Mouse (Mus musculus) stomach, embryonic 15.5 days (tissue): ENCODE results near the gene Plekha1. TPM values are rescaled to one million over a fixed set of nuclear protein-coding genes. Genes with fewer than 3 reads are reported as not detected.

Source experiments
- ATAC-seq: fragments of 200-750 bp; cut with Nextera tagmentation; 2 replicates; pipeline ENCODE4 v1.8.0; 2017; ENCODE audit warnings: low read depth, moderate number of reproducible peaks, moderate TSS enrichment; ENCODE audit not compliant: insufficient read depth, low FRiP score
- H3K27ac ChIP-seq: fragments of 300-500 bp; sonication (generic); 2 replicates; pipeline ENCODE4 v1.5.1; 2015; ENCODE audit warnings: mild to moderate bottlenecking, inconsistent platforms
- H3K27me3 ChIP-seq: fragments of 300-500 bp; sonication (generic); replicated peaks from 2 replicates; pipeline ENCODE4 v1.6.1; 2015; ENCODE audit warnings: inconsistent platforms
- H3K36me3 ChIP-seq: fragments of 300-500 bp; sonication (generic); 2 replicates; pipeline ENCODE4 v1.6.1; 2015; ENCODE audit warnings: inconsistent platforms
- H3K4me1 ChIP-seq: fragments of 300-500 bp; sonication (generic); 2 replicates; pipeline ENCODE4 v1.6.1; 2015; ENCODE audit warnings: inconsistent platforms
- H3K4me2 ChIP-seq: fragments of 300-500 bp; sonication (generic); 2 replicates; pipeline ENCODE4 v1.6.1; 2015; ENCODE audit warnings: mild to moderate bottlenecking, inconsistent platforms
- H3K4me3 ChIP-seq: fragments of 300-500 bp; sonication (generic); replicated peaks from 2 replicates; pipeline ENCODE4 v1.5.1; 2015; ENCODE audit warnings: inconsistent platforms
- H3K9ac ChIP-seq: fragments of 300-500 bp; sonication (generic); 2 replicates; pipeline ENCODE4 v1.6.1; 2015; ENCODE audit warnings: inconsistent platforms
- H3K9me3 ChIP-seq: fragments of 300-500 bp; sonication (generic); 2 replicates; pipeline ENCODE4 v1.6.1; 2016; ENCODE audit warnings: inconsistent platforms
- WGBS: fragments of 180-500 bp; shearing (Covaris S2); methylation state at CpG from one replicate; pipeline ENCODE4 v1.1.7; 2015; 5-methylcytosine and 5-hydroxymethylcytosine counted together
- polyA plus RNA-seq: library from polyadenylated mRNA; unstranded; fragments of >200 nt; fragmentation: Nextera tagmentation; extraction: Ambion mirVana; gene quantifications from 2 replicates; pipeline ENCODE4 v1.2.1, GENCODE M21; 2015

Gene Plekha1
- polyA plus RNA-seq, 1 experiment from 2014 or later = 52.6 TPM

DNA sequence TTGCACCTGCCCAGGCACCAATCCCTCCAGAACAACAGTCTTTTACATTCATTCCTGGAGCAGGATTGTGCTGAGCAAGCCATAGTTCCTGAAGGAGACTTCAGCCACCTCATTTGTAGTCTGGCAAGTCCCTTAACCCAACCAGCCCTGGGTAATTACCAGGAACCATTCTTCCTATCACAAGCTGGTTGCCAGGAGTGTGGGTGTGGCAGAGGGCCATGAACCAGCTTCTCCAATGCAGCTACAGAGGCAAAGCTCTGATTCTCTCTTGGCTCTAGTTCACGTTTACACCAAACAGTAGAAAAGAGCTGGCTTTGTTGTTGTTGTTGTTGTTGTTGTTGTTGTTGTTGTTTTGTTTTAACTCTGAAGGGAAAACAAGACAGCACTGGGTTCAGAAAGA is 3.1 kb upstream of the Plekha1 start:
- ATAC-seq = no peak
- no peak overlapping the region for H3K27ac ChIP-seq
- no peaks in the 10 kb centered on the region for H3K27me3 ChIP-seq
- peaks cover 3% of the 10 kb centered on the region; the same call in 1 of the 2 replicates for H3K4me1 ChIP-seq
- H3K4me3 ChIP-seq = no peak overlapping the region
- no peak overlapping the region for H3K4me2 ChIP-seq
- 62% methylated on average over 1 of the region's 1 CpGs for WGBS
- H3K36me3 ChIP-seq = no peaks in the 10 kb centered on the region
- no peak overlapping the region for H3K9ac ChIP-seq
- no peaks in the 10 kb centered on the region for H3K9me3 ChIP-seq

DNA sequence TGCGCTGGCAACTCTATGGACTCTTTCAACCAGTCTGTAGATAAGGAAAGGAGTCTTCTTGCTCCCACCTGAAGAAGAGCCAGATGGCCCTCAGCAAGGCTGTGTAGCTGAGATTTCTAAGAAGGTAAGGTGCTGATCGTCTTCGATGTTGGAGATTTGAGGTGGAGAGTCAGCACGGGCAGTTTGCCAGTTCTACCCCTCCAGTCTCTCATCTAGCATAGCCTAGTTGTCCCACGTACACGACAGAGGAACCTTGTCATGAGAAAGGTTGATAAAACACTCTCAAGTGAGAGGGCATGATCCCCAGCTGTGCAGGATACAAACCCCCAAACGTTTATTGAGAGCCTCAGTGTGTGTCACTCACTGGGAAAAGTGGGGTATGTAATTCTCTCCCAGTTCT is 845 bp upstream of the Plekha1 start:
- H3K4me3 ChIP-seq = no peak overlapping the region
- no peak overlapping the region for H3K27ac ChIP-seq
- no peaks in the 10 kb centered on the region for H3K27me3 ChIP-seq
- no peak for ATAC-seq
- H3K4me2 ChIP-seq = no peak overlapping the region
- 68% methylated on average over 7 of the region's 7 CpGs for WGBS
- H3K9me3 ChIP-seq = no peaks in the 10 kb centered on the region
- peaks cover 3% of the 10 kb centered on the region; the same call in 1 of the 2 replicates for H3K4me1 ChIP-seq
- H3K9ac ChIP-seq = no peak overlapping the region
- H3K36me3 ChIP-seq = no peaks in the 10 kb centered on the region

DNA sequence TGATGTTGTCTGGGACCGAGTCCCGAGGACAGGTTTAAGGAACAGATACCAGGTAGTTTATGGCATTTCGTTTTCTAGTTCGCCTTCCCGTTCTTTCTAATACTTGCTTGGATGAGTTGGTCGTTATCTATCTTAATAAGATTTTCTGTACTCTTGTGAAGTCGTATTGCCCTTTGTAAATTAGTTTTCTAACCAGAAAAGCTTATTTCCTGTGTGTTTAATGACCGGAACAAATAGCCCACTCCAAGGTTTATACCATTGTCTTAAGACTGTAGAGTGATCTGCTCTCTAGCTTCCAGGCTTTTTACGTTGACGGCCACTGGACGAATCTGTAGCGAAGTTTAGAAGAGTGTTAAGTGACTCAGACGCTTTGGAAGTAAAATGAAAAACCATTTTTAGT is 1.1 kb downstream of the Plekha1 start:
- 4% methylated on average over 13 of the region's 13 CpGs for WGBS

DNA sequence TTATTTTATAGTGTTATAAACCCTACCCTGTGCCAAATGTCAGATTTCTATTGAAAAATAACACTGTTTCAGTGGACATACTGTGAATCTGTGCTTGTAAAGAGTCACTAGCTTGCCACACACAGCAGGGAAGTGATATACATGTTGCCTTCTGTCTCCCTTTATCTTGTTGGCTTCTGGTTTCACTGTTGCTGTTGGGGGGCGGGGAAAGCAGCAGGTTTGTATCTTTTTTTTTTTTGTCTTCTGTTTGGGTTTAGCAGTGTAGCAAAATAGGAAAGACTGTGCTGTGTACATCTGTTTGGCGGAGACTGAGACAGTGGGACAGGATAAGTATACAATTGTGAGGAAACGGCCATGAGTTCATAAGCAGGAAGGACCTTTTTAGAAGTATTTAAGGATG is 1.7 kb downstream of the Plekha1 start:
- Histone ChIP-seq H3K9me3 (no peaks in the 10 kb centered on the region), H3K27me3 (no peaks in the 10 kb centered on the region), H3K9ac (no peak overlapping the region), H3K27ac (no peak overlapping the region), H3K36me3 (no peaks in the 10 kb centered on the region), H3K4me1 (peaks cover 3% of the 10 kb centered on the region; the same call in 1 of the 2 replicates), H3K4me3 (no peak overlapping the region), H3K4me2 (peak overlapping the region; percentile 64; the same call in 1 of the 2 replicates)
- ATAC-seq = no peak
- 60% methylated on average over 3 of the region's 3 CpGs for WGBS

More for the DNA sequence above, 1.1 kb downstream of the Plekha1 start:
- peaks cover 3% of the 10 kb centered on the region; the same call in 1 of the 2 replicates for H3K4me1 ChIP-seq
- peak overlapping the region; percentile 85 for H3K27ac ChIP-seq
- peak overlapping the region; percentile 87; the same call in 1 of the 2 replicates for H3K9ac ChIP-seq
- H3K4me3 ChIP-seq = peak overlapping the region; percentile 85
- H3K27me3 ChIP-seq = no peaks in the 10 kb centered on the region
- peak overlapping the region; percentile 64 for H3K4me2 ChIP-seq
- ATAC-seq = no peak
- no peaks in the 10 kb centered on the region for H3K9me3 ChIP-seq
- no peaks in the 10 kb centered on the region for H3K36me3 ChIP-seq

DNA sequence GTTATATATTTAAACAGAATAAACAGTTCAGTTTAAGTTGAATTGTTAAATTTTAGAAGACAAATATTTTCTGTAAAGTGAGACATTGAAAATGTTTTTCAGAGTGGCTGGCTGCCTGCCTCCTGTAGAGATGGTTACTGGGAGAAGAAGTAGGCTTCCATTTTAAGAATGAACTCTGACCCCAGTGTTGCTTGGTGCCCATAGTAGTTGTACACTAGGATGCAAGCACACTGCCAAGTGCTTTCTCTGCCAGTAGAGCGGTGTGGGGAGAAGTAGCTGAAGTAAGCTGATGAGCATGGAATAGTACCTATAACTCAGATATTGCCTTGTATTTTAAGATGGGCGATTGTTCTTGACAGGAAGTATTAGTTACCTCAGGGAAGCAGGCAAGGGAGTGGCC is 18.6 kb downstream of the Plekha1 start:
- Histone ChIP-seq H3K9ac (no peak overlapping the region), H3K27me3 (no peaks in the 10 kb centered on the region), H3K9me3 (no peaks in the 10 kb centered on the region), H3K4me2 (no peak overlapping the region), H3K27ac (no peak overlapping the region), H3K4me1 (no peaks in the 10 kb centered on the region), H3K4me3 (no peak overlapping the region), H3K36me3 (0 out of 2 replicates have a peak, but pooled peaks cover 6% of the 10 kb centered on the region)
- 89% methylated on average over 2 of the region's 2 CpGs for WGBS
- no peak for ATAC-seq

DNA sequence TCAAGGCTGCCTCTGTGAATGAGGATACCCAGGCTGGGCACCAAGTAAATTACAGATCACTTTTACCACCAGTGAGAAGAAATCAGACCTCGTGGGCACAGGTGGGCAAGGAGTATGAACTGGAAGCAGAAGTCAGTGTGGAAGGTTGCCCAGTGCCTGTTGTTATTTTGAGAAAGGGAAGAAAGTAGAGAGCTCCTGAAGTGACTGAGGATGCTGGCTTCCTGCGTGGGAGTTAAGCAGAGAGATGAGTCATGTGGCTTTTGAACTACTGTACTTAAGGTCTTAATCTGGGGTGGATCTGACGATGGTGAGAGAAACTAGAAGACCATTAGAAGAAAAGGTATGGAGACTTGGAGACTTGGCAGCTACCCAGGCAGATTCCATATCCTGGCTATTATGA is 20.7 kb downstream of the Plekha1 start:
- ATAC-seq = no peak
- WGBS = 76% methylated on average over 3 of the region's 3 CpGs
- H3K4me1 ChIP-seq = no peaks in the 10 kb centered on the region
- H3K27ac ChIP-seq = no peak overlapping the region
- H3K4me3 ChIP-seq = no peak overlapping the region
- no peaks in the 10 kb centered on the region for H3K27me3 ChIP-seq
- H3K9me3 ChIP-seq = no peaks in the 10 kb centered on the region
- H3K9ac ChIP-seq = no peak overlapping the region
- 0 out of 2 replicates have a peak, but pooled peaks cover 6% of the 10 kb centered on the region for H3K36me3 ChIP-seq
- no peak overlapping the region for H3K4me2 ChIP-seq

DNA sequence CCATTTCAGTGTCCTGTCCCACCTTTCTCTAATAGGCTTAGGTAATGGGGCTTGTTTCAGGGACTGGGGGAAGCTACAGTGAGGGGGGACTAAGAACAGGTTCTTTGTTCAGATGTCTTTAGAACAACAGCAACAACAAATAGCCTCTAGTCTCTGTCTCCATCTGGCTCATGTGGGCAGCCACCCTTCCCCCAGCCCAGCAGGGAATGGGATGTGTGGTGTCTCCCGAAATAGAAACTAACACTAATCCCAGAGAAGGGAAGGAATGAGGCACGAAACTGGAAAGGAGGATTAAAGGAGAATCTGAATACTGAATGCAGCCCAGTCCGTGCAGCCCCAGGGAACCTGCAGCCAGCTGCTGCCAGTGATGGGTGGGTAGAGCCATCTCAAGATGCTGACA is 22.4 kb downstream of the Plekha1 start:
- no peaks in the 10 kb centered on the region; the same call in 1 of the 2 replicates for H3K4me1 ChIP-seq
- no peak overlapping the region for H3K4me2 ChIP-seq
- H3K4me3 ChIP-seq = no peak overlapping the region
- H3K9ac ChIP-seq = no peak overlapping the region
- 40% methylated on average over 3 of the region's 3 CpGs for WGBS
- H3K9me3 ChIP-seq = no peaks in the 10 kb centered on the region
- H3K27ac ChIP-seq = no peak overlapping the region; the same call in 1 of the 2 replicates
- H3K27me3 ChIP-seq = no peaks in the 10 kb centered on the region
- ATAC-seq = no peak
- 0 out of 2 replicates have a peak, but pooled peaks cover 9% of the 10 kb centered on the region for H3K36me3 ChIP-seq

DNA sequence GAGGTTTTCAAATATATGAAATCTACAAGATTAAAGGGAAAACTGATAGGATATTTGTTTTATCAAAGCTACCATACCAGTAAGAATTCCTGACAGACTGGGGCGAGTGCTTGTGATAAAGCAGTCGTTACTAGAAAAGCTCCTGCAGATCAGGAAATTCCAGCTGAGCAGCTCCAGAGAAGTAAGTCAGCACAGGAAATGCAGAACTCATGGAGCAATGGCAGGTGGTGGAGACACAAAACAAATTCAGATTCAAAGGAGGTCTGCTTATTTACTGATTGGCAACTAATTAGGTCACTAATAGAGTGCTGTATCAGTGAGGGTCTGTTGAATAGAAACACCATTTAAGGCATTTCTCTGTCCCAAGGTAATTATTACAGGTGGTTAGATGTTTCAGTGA is 25.3 kb downstream of the Plekha1 start:
- ATAC-seq = no peak
- Histone ChIP-seq H3K9ac (no peak overlapping the region), H3K4me3 (no peak overlapping the region), H3K27me3 (no peaks in the 10 kb centered on the region), H3K4me1 (no peaks in the 10 kb centered on the region; the same call in 1 of the 2 replicates), H3K4me2 (no peak overlapping the region), H3K9me3 (no peaks in the 10 kb centered on the region), H3K36me3 (0 out of 2 replicates have a peak, but pooled peaks cover 3% of the 10 kb centered on the region), H3K27ac (no peak overlapping the region)
- WGBS = 38% methylated on average over 2 of the region's 2 CpGs

DNA sequence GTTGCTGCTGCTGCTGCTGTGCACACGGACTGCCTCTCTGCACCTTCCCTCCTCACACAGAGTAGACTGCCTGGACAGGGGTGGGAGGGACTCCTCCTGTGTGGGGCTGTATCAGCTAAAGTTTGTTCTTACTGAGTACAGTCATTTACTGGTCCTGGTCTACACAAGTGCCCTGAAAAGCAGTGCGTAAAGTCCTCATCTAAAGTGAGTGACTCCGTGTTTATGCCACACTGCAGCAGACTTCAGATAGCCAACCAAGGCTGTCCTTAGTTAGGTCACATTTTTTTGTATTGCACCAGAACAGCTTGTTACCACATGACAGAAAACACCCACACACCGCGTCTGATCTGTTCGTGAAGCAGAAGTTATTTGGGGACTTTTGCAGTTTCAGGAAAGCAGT is 27.4 kb downstream of the Plekha1 start:
- no peak overlapping the region for H3K4me2 ChIP-seq
- ATAC-seq = no peak
- no peaks in the 10 kb centered on the region for H3K27me3 ChIP-seq
- H3K4me1 ChIP-seq = no peaks in the 10 kb centered on the region; the same call in 1 of the 2 replicates
- no peaks in the 10 kb centered on the region for H3K9me3 ChIP-seq
- 75% methylated on average over 6 of the region's 6 CpGs for WGBS
- no peak overlapping the region for H3K9ac ChIP-seq
- H3K27ac ChIP-seq = no peak overlapping the region
- no peak overlapping the region for H3K4me3 ChIP-seq
- H3K36me3 ChIP-seq = 0 out of 2 replicates have a peak, but pooled peaks cover 6% of the 10 kb centered on the region

DNA sequence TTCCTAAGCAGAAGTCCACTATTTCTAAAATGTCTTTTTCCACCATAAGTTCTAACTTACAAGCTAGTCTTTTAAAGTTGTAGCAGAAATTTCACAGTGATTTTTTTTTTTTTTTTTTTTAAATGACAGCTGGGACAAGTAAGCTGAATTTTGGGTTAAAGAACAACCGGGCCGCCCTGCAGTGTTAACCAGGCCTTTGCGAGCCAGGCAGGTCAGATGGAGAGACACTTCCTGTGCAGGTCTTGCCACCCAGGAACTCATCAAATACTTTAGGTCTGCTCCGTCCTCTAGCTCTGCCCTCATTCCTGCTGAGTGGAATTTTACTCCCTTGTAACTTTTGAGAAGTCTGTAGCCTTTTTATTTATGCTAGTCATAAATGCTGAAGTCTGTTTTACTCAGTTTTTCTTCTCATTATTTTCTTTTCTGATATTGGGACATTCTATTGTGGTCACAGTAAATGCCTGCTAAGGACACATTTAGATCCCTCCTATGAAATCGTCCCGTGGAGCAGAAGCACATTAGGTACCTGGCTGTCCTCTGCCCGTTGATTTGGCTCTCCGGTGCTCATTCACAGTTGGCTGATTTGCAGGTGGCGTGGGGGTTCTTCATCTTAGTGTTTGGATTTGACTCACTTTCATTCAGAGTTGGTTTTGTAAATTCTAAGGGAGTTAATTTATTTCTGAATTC is 29.5 kb downstream of the Plekha1 start:
- Histone ChIP-seq H3K27me3 (no peaks in the 10 kb centered on the region), H3K9me3 (no peaks in the 10 kb centered on the region), H3K27ac (no peak overlapping the region), H3K4me3 (no peak overlapping the region), H3K9ac (no peak overlapping the region), H3K4me2 (no peak overlapping the region), H3K4me1 (no peaks in the 10 kb centered on the region; the same call in 1 of the 2 replicates), H3K36me3 (0 out of 2 replicates have a peak, but pooled peaks cover 6% of the 10 kb centered on the region)
- ATAC-seq = no peak
- 67% methylated on average over 9 of the region's 9 CpGs for WGBS

DNA sequence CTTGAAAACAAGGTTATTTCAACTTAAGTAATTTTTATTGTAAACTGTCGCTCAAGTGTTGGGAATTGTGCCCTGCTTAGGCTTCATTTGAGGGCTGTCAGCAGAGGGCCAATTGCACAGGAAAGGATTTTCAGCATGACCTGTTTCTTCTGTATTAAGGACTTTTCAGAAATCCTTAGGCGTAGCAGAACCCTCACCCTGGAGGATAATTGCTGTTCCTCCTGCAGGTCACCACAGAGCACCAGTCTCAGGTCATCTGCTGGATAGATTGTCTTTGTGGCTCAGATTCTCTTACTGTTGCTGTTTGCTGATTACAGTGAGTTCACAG is 30.0 kb downstream of the Plekha1 start:
- ATAC-seq = no peak
- Histone ChIP-seq H3K9ac (no peak overlapping the region), H3K4me3 (no peak overlapping the region), H3K36me3 (0 out of 2 replicates have a peak, but pooled peaks cover 6% of the 10 kb centered on the region), H3K4me1 (no peaks in the 10 kb centered on the region; the same call in 1 of the 2 replicates), H3K9me3 (no peaks in the 10 kb centered on the region), H3K27ac (no peak overlapping the region), H3K4me2 (no peak overlapping the region), H3K27me3 (no peaks in the 10 kb centered on the region)
- 79% methylated on average over 2 of the region's 2 CpGs for WGBS

DNA sequence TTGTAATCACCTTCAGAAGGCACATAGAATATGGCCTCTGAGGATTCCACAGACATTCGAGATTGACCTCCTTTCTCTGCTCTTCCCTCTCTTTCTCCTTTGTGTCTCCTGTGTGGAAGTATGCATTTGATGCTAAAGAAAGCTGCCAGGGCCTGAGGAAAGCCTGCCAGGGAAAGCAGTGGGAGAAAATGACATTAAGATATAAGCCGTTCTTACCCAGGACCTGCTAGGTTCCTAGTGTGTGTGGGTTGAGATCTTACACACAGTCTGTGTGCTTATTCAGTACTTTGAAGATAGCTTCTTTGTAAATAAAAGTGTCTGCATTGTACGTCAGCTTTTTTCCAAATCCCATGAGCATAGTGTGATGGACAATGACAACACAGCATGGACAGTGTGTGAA is 30.5 kb downstream of the Plekha1 start:
- no peak for ATAC-seq
- Histone ChIP-seq H3K27me3 (no peaks in the 10 kb centered on the region), H3K9me3 (no peaks in the 10 kb centered on the region), H3K4me3 (no peak overlapping the region), H3K36me3 (0 out of 2 replicates have a peak, but pooled peaks cover 6% of the 10 kb centered on the region), H3K9ac (no peak overlapping the region), H3K27ac (no peak overlapping the region), H3K4me1 (no peaks in the 10 kb centered on the region; the same call in 1 of the 2 replicates), H3K4me2 (no peak overlapping the region)
- 70% methylated on average over 3 of the region's 3 CpGs for WGBS
